Mouse (Mus musculus): ENCODE data around the gene Nfya.
"Not testable (repeated sequence)": the region's sequence is repeated elsewhere in the genome, so short reads cannot be mapped to it uniquely, and the experiment has no call there.

Gene Nfya

DNA sequence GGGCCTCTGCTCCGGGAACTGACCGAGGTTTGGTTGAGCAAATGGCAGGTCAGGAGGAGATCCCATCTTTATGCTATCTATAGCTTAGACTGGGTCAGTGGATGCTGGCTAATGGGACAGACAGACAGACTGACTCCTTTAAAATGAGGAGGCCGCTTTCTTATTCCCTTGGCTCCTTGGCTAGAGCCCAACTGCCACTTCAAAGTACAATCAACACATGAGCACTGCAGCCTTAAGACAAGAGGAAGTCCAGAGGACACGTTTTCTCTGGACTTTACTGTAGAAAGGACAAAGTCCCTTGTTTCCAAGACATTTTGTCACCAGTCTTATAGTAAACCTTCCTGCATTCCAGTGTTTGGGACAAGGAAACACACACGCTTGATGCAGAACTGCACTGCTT, 18.3 kb downstream of the Nfya start:
- DNase-seq (ENCODE audit: low spot score), result no peak

DNA sequence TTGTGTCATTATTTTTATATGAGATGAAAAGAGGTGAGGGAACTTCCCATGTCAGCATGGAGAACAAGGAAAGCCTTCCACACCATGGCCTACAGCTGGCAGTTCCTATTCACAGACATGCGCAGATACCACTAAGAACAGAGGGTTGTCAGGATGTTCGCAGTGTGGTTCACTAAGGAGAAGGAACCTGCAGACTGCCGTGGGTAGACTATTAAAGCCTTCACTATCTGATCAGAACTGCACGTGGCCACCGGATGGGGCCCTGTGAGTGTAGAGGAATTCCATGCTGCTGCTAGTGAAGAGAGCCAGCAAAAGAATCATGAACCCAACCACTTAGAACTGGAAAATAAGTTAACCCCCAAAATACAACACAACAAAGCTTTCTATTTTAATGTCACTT, 20.3 kb downstream of the Nfya start:
- no peak for DNase-seq (ENCODE audit: low spot score)

DNA sequence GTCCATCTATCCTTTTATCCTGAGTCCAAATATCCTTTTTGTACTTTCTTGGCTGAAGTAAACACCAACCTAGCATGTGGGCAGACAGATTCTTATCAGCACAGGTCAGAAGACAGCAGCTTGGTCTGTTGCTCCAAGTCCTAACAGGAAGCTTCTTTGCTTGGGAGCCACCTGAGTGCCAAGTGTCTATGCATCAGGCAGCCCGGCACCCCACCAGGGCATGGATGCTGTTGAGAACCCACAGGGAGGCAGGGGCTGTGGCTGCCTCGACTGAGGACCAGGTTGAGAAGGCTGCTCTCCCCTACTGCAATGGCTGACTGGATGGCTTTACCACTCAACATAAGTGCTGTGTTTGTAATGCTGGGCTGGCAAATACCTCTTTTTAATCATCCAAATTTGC, 21.0 kb downstream of the Nfya start:
- DNase-seq (ENCODE audit: low spot score), result no peak

DNA sequence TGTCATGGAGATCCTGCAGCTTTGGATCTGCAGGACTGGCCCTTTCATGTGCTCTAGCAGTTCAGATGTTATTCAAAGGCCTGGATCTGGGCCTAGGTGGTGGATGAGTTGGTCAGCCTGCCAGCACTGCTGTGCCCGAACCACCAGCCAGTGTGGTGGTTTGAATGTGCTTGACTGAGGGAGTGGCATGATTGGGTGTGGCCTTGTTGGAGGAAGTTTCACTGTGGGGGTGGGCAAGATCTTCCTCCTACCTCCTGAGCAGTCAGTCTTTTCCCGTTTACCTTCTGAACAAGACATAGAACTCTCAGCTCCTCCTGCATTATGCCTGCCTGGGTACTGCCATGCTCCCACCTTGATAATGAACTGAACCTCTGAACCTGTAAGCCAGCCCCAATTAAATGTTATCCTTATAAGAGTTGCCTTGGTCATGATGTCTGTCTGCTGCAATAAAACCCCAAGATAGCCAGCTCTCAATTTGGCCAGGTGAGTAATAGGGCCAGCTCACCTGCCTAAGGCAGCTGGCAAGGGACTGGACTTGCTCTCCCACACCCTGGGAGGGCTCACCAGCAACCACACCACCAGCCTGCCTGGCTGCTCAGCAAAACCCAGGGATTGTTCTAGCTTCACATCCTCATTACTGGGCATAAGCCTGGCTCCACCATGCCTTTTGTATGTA, 23.8 kb downstream of the Nfya start:
- DNase-seq (ENCODE audit: low spot score), result no peak

DNA sequence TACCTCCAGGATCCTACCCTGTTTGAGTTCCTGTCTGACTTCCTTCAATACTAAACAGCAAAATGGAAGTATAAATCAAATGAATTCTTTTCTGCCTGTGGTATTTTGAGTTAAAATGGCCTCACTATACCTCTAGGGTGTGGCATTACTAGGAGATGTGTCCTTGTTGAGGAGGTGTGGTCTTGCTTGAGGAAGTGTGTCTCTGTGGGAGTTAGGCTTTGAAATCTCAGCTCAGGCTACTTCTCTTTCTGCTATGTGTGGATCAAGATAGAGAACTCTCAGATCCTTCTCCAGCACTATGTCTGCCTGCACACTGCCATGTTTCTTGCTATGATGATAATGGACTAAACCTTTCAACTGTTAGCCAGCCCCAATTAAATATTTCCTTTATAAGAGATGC, 30.7 kb downstream of the Nfya start:
- DNase-seq (ENCODE audit: low spot score), result no peak

DNA sequence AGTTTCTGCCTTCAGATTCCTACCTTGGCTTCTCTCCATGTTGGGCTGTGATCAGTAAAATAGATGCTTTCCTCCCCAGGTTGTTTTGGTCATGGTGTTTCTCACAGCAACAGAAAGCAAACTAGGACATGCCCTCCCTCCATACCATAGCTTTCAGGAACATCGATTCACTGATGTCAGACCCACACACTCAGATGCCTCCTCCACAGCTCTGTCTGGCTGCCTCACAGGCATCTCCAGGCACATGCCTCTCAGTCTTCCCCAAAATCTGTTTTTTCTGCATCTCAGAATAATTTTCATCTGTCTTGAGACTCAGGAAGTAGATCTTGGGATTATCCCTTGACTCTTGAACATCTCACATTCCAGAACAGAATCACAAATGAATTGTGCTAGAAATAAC, 33.6 kb downstream of the Nfya start:
- DNase-seq (ENCODE audit: low spot score), result no peak

DNA sequence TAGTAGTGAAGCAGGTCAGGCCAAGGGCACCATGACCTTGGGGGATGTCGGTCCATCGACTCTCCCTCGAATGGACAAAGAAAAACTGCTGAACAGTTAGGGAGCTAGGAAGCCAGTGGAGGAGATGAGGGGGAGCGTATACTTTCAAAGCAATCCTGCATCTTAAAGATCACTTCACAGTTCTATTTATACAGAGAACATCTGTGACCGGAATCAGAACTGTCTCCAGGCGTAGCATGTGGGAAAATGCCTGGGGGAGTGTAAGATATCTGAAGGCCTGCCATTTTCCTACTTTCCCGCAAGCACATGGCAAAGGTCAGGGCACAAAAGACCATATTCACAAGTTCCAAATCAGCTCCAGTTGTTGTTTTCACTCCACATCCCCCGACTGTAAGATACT, 36.7 kb downstream of the Nfya start:
- DNase-seq (ENCODE audit: low spot score), result no peak

DNA sequence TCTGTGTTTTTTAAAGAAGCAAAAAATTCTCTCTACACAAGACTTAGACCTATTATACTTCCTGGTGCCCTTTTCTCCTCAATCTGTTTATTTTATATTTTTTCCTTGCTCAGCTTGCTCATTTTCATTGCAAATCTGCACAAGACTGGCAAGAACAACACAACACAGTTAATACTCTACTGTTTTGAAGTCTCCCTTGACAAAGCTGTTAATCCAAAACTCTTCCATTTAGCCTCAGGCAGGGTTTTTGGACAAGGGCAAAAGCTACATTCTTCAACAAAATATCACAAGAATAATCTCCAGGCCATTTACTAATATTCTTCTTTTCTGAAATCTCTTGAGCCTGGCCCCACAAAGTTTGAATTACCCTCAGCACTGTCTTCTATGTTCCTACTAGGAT, 38.1 kb downstream of the Nfya start:
- DNase-seq (ENCODE audit: low spot score), result no peak

DNA sequence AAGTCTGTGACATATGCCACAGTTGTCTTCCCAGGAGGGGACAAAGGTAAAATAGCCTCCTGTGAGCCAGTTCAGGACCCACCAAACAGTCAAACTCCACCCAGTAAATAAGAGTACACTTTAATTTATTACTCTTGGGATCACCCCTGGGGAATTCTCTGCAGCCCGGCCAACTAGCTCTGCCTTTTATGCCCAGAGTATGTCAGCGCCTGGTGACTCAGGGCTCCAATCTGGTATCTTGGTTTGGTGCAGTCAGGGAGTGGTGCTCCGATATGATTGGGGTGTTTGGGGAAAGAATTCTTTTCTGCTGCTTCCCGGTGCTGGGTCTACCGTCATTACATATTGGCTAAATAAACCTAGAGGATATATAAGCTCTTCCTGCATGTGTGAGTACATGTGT, 42.9 kb downstream of the Nfya start:
- DNase-seq (ENCODE audit: low spot score), result no peak

DNA sequence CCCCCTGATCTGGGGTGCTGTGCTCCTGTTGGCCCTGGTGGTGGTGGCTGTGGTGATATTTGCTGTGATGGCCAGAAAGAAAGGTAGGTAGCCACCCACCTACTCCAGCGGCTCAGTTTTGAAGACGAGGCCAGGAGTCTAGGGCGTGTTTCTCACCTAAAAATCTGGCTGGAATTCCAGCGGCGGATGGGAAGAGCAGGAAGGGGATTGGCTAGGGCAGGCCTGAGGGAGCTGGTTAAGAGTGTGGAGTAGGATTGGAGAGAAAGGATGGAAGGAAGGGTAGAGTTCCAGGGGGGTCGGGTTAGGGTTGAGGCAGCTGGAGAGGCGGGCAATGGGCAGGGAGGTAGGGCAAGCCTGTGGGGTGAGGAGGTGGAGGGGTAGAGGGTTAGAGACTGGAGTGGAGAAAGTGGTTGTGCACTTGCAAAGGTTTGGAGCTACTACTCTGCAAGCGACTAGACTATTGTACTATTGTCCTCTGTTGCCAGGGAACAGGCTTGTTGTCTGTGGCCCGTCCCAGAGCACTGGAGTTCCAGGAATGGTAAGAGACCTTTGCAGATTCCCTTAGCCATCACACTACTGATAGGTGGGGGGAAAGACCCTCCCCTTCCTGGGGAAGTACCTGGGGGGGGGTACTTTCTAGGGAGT, 44.1 kb downstream of the Nfya start:
- no peak for DNase-seq (ENCODE audit: low spot score)

DNA sequence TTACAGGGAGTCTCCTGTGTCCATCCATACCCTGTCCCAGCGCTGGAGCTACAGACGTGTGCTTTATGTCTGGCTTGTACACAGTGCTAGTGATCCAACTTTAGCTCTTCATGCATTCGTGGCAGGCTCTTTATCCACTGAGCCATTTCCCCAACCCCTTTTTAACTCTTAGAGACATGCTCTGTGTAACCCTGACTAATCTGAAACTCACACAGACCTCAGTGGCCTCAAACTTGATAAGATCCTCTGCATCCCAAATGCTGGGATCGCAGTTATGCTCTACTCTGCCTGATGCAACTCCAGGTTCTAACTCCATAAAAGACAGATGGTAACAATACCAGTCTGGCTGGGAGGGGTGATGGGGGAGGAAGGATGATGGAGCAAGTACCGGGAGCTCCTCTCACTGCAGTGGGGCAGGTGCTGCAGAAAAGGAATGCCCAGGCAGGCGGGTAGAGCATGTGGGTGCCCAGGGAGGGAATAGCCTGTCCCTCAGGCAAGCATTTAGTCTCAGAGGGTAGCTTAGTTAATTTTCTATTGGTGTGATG, 46.2 kb downstream of the Nfya start:
- DNase-seq (ENCODE audit: low spot score), result no peak

DNA sequence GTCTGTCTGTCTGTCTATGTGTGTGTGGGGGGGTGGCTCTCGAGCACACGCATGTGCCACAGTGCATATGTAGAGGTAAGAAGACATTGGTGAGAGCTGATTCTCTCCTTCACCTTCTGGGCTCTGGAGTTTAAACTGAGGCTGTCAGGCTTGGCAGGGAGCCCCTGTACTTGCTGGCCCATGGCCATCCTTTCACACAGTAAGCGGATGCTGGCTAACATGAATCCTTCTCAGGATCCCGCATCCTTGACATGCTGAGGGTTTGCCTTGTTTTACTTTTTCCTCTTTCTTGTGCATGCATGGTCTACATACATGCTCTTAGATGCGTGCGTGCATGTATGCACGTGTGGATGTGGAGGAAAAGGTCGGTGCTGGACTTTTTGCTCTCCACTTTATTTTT, 46.7 kb downstream of the Nfya start:
- DNase-seq (ENCODE audit: low spot score), result no peak

DNA sequence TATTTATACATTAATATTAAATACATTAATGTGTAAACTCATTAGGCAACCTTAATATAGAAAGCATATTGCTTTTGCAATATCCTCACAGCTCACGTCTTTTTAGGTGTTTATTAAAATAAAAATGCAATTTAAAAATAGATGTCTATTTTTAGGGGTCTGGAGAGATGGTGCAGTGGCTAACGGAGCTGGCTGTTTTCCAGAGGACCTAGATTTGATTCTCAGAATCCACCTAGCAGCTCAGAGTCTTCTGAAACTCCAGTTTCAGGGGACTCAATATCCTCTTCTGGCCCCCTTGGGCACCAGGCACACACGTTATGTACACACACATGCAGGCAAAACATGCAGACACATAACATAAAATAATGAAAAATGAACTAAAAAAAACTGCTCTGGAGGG, 47.4 kb downstream of the Nfya start:
- no peak for DNase-seq (ENCODE audit: low spot score)

DNA sequence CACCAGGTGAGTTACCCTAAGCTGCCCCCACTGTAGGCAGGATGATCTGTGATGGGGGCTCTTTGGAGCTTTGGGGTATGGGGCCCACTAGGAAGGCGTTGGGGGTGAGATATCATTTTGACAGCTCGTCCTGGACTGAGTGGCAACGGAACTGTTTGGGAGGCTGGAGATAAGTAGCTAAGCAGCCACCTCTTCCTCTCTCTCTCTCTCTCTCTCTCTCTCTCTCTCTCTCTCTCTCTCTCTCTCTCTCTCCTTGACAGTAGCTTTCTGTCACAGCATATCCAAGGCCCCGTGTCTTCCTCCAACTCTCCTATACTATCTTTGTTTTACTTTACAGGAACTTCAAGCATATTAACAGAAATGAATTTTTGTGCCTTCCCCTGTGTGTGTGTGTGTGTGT, 49.2 kb downstream of the Nfya start:
- no peak for DNase-seq (ENCODE audit: low spot score)

DNA sequence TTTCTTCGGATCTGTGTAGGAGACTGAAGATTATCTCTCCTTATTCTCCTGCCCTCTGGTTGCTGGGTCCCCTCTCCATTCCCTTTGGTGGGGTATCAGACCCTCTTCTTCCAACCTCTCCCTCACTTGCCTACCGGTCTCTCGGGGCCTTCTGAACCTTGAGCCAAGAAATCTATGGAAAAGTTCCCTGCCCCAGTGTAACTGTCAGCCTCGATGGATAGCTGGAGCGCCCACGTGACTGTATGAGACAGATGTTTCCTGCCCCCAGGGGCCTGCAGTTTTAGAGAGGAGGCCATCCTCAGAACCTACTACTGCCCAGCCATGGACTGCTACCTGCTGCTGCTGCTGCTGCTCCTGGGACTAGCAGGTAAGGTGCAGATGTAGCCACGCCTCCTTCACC, 50.1 kb downstream of the Nfya start, which contains the start of gene Treml1:
Gene Treml1 (plus strand): TSS at position 301 of the 400 bp plus-strand sequence.
- no peak for DNase-seq (ENCODE audit: low spot score)

DNA sequence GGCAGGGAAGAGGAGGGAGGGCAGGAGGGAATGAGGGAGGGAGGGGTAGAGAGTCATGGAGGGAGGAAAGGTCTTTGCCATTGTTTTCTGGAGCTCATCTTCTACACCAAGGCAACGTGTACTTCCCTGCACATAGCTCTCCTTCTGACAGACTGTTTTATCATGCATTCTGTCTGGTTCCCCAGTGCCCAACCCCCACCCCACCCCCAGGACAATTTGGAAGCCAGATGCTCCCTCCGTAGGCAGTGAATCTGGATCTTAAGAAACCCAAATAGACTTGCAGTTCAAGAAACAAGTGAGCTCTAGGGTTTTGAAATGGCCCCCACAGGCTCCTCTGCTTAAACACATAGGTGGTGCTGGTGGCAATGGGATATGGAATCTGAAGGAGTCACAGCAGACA, 51.8 kb downstream of the Nfya start:
- DNase-seq (ENCODE audit: low spot score), result no peak

DNA sequence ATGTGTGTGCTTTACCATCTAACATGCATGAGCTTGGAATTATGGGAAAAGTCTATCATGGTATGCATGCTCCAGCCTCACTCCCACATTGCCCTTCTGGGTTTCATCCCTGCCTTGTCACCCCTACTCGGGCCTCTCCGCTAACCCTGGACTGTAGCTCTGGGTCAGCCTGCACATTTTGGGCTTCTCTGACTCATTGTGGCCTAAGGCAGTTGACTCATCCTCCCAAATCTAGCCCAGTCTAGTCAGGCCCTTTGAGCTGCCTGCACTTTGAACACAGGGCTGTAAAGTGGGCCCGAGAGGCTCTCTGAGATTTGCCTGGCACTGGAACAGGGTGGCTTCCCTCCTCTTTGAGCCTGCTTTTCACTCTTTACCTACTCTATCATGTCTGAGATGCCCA, 53.9 kb downstream of the Nfya start:
- no peak for DNase-seq (ENCODE audit: low spot score)

DNA sequence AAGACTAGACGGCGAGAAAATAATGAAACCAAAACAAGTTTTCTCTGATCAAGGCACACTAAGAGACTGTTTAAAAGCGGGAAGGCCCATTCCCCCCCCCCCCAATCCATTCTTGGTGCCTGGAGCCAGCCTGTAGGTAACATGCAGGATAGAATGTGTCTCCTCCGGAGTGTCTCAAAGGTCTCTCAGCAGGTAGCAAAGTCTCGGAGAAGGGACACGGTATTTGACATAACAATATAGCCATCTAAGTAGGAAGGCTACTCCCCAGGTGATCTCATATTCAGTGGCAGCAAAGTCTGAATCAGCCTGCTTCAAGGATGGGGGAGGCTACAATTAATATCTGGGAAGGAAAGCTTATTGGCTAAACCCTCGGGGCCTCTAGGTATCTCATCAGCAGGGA, 56.7 kb downstream of the Nfya start:
- DNase-seq (ENCODE audit: low spot score), result not testable (repeated sequence)

DNA sequence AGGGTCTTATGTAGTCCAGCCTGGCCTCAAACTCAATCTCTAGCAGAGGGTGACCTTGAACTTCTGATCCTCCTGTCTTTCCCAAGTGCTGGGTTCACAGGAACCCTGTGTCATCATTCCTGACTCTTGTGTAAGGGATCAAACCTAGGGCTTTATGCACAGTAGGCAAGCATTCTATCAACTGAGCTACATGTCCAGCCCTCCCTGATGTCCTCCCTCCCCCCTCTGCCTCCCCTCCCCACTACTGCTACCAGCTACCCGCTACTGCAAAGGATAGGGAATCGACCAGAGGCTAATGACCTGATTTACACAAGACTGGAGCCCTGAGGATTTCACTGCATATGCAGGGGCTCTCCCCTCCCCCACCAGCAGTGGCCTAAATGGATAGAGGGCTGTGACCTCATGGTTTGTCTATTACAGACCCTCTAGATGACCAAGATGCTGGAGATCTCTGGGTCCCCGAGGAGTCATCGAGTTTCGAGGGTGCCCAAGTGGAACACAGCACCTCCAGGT, 59.0 kb downstream of the Nfya start:
- DNase-seq (ENCODE audit: low spot score), result no peak

DNA sequence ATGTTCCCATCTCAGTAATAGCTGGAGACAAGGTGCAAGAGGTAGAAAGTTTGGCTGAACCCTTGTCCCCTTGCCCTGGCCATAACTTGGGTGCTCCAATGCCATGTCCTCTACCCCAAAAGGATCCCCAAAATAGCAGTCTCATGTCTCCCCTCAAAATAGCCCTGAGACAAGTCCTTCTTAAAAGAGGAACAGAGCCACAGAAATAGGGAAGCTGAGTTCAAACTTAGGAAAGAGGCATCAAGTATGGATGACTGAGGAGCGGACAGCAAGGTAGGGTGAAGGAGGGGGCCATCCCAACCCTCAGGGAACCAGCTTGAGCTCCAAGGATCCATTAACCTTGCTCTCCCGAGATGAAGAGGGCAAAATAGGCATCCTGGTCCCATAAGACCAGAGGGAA, 62.4 kb downstream of the Nfya start:
- no peak for DNase-seq (ENCODE audit: low spot score)

DNA sequence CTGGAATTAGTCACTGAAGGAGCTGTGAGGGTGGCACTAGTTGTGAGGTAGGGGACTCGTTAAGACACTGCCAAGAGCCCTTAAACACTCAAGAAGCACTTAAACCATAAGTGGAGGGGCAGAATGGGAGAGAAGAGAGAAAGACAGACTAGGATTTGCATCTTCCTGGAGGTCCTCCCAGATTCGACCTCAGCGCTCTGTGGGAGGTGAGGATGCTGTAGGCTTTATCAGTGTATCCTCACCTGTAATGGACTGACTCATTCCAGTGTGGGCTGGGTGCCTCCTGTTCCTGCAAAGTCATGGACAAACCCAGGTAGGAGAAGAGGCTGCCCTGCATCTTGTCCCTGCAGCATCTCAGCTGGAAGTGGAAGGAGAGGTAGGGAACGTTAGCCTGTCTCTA, 62.9 kb downstream of the Nfya start:
- DNase-seq (ENCODE audit: low spot score), result no peak

DNA sequence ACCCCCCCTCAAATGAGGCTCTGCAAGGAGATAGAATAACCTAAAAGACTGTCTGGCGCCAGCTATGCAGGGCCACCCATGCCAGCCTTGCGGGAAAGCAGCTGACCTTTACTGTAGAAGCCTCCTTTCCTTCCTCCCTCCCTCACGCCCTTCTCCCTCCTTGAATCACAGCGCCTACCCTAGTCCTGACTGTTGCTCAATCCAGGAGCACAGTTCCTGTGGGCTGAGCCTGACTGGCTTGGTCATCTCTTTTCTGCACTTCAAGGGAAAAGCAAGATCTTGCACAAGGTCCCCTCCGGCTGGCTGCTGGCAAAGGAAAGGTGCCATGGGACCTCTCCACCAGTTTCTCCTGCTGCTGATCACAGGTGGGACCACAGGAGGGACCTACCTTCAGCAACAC, 63.5 kb downstream of the Nfya start, which contains the start of gene Trem2:
Gene Trem2 (plus strand): TSS at position 171 of the 400 bp plus-strand sequence.
- no peak for DNase-seq (ENCODE audit: low spot score)

DNA sequence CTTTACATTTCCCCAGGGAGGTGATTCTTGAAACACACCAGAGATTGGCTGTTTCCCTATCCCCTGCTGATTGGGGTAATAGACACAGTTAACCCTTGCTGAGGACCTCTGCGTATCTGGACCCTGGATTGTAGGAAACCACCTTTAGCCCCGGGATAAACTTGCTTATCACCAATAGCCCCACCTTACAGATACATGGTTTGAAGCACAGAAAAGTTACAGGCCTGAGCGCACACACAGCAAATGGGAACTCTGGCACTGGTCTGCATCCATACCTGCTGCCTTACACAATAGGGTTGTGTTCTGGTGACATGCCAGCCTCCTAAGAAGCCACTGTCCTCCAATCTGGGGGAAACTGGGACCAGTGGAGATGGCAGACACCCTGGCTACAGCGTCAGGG, 63.9 kb downstream of the Nfya start:
- no peak for DNase-seq (ENCODE audit: low spot score)

DNA sequence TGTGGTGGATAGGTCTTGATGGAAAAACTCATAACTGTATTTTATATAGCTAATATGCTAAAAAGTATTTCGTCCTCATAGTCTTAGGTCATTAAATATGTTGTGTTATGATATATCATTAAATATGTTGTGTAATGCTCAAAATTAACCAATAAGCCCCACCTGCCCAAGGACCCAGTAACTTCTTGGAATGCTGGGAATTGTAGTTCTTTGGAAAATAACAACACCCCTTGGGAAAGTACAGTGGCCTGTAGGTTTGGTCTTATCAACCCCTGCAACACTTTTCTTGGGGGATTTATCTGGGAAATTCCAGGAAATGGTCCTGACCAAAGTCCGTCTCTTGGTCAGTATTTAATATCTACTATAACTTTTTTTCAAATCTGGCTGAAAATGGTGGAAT, 66.6 kb downstream of the Nfya start:
- no peak for DNase-seq (ENCODE audit: low spot score)

Data from ovary, adult 18-20 months (tissue).